Mouse (Mus musculus): ENCODE results near the gene Ralgapa2. TPM values are rescaled to one million over a fixed set of nuclear protein-coding genes. Genes with fewer than 3 reads are reported as not detected.

Ralgapa2 gene
- total and polyA plus RNA-seq, 3 experiments, result 9.2 to 9.6 TPM; not detected in 1

DNA sequence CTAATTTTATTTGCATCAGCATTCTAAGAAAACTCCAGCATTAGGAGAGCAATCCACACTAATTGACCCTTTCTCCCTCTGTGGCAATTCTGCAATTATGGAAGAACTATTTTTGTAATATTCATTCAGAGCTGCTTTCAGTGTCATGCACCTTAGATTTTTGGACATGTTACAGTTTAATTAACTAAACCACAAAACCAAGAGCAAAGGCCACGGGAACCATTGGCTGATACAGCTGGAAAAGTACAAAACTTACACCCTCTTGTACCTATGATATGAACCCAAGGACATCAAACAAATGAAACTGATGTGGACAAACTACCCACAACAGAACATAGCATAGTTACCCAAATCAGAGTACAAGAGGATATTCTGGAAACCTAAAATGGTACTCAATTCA, 182.0 kb downstream of the Ralgapa2 start:
- no peak overlapping the region for H3K4me3 ChIP-seq (ENCODE audit: control insufficient read depth in 1 of 2, insufficient read depth in 1 of 2, low read depth in 2 of 2, low read length in 2 of 2)
- H3K4me1 ChIP-seq (ENCODE audit: control insufficient read depth in 1 of 2, insufficient read depth in 2 of 2, low read length in 2 of 2), result no peaks in the 10 kb centered on the region
- H3K79me2 ChIP-seq (ENCODE audit: control insufficient read depth, insufficient read depth, low read length, poor library complexity), result no peaks in the 10 kb centered on the region
- H3K27ac ChIP-seq (ENCODE audit: control insufficient read depth, low read depth, low read length), result no peak overlapping the region
- no peak for DNase-seq (ENCODE audit: low read depth, low spot score)
- TF ChIP-seq KAT2A (conservative IDR thresholded peaks at IDR 0.05; ENCODE audit: low read depth, low read length) (no peak), MEF2A (IDR thresholded peaks at IDR 0.05; ENCODE audit: extremely low read depth, insufficient replicate concordance, low read depth, low read length, poor library complexity, severe bottlenecking) (no peak), POLR2AphosphoS5 (IDR thresholded peaks at IDR 0.05; ENCODE audit: borderline replicate concordance, low read depth, low read length) (no peak), RCOR1 (IDR thresholded peaks at IDR 0.05; ENCODE audit: low read depth, low read length) (no peak), MXI1 (IDR thresholded peaks at IDR 0.05; ENCODE audit: low read depth, low read length) (no peak), TBP (IDR thresholded peaks at IDR 0.05; ENCODE audit: low read depth, low read length) (no peak), GATA1 (IDR thresholded peaks at IDR 0.05; ENCODE audit: low read depth, low read length) (no peak), NRF1 (IDR thresholded peaks at IDR 0.05; ENCODE audit: insufficient read depth, low read depth, low read length, poor library complexity, severe bottlenecking) (no peak), BHLHE40 (IDR thresholded peaks at IDR 0.05; ENCODE audit: borderline replicate concordance, low read depth, low read length) (no peak), GABPA (IDR thresholded peaks at IDR 0.05; ENCODE audit: low read depth, low read length) (no peak), ZNF384 (IDR thresholded peaks at IDR 0.05; ENCODE audit: low read depth, low read length) (no peak), USF1 (IDR thresholded peaks at IDR 0.05; ENCODE audit: low read depth, low read length) (no peak), MAFK (IDR thresholded peaks at IDR 0.05; ENCODE audit: borderline replicate concordance, low read depth, low read length) (no peak), POLR2A (IDR thresholded peaks at IDR 0.05; ENCODE audit: control insufficient read depth in 1 of 2, insufficient read depth in 1 of 2, low read depth in 1 of 2, low read length in 2 of 2, poor library complexity in 1 of 2) (no peak), ZC3H11A (IDR thresholded peaks at IDR 0.05; ENCODE audit: low read depth, low read length) (no peak), TCF12 (IDR thresholded peaks at IDR 0.05; ENCODE audit: low read depth, low read length) (no peak), CHD1 (IDR thresholded peaks at IDR 0.05; ENCODE audit: low read depth, low read length) (no peak), MAZ (IDR thresholded peaks at IDR 0.05; ENCODE audit: low read depth, low read length) (no peak)
- no peaks in the 10 kb centered on the region for H3K36me3 ChIP-seq (ENCODE audit: control insufficient read depth in 1 of 2, insufficient read depth in 2 of 2, low read length in 2 of 2)
- no peaks in the 10 kb centered on the region for H3K27me3 ChIP-seq (ENCODE audit: control insufficient read depth in 1 of 2, insufficient read depth in 2 of 2, low read length in 2 of 2)
- H3K9ac ChIP-seq (ENCODE audit: control insufficient read depth, low read depth, low read length, poor library complexity, severe bottlenecking), result no peak overlapping the region
- H3K9me3 ChIP-seq (replicated peaks; ENCODE audit: insufficient read depth, low read length), result no peaks in the 10 kb centered on the region

DNA sequence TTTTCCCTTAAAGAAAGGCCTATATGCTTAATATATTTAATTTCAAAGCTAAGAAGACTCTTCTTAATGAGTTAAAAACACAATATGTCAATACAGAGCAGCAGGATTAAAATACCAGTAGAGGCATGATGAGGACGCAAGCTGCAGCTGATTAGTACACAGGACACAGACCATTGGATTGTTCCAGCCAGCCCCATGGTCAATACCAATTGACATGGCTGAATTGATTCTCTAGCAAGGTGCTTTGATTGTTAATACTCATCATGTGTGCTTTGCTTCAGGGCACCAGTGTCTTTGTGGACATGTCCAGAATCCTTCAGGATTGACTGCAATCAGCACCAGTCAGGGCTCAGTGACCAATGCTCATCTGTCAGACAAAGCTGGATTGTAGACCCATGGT, 185.5 kb downstream of the Ralgapa2 start:
- no peaks in the 10 kb centered on the region for H3K79me2 ChIP-seq (ENCODE audit: control insufficient read depth, insufficient read depth, low read length, poor library complexity)
- H3K9me3 ChIP-seq (replicated peaks; ENCODE audit: insufficient read depth, low read length), result no peaks in the 10 kb centered on the region
- peaks cover 0 to 12% of the 10 kb centered on the region in 2 experiments; a peak in 2 of 4 replicates for H3K36me3 ChIP-seq (ENCODE audit: control insufficient read depth in 1 of 2, insufficient read depth in 2 of 2, low read length in 2 of 2)
- no peak overlapping the region for H3K9ac ChIP-seq (ENCODE audit: control insufficient read depth, low read depth, low read length, poor library complexity, severe bottlenecking)
- TF ChIP-seq NELFE (IDR thresholded peaks at IDR 0.05; ENCODE audit: low read depth, low read length) (no peak), MXI1 (IDR thresholded peaks at IDR 0.05; ENCODE audit: low read depth, low read length) (no peak), GABPA (IDR thresholded peaks at IDR 0.05; ENCODE audit: low read depth, low read length) (no peak), MAZ (IDR thresholded peaks at IDR 0.05; ENCODE audit: low read depth, low read length) (no peak), SMC3 (IDR thresholded peaks at IDR 0.05; ENCODE audit: low read depth, low read length) (no peak), EP300 (IDR thresholded peaks at IDR 0.05; ENCODE audit: low read depth in 1 of 2, low read length in 2 of 2) (no peak), MYC (IDR thresholded peaks at IDR 0.05; ENCODE audit: low read depth, low read length) (no peak), RCOR1 (IDR thresholded peaks at IDR 0.05; ENCODE audit: low read depth, low read length) (no peak), ZKSCAN1 (IDR thresholded peaks at IDR 0.05; ENCODE audit: low read depth, low read length) (no peak), TBP (IDR thresholded peaks at IDR 0.05; ENCODE audit: low read depth, low read length) (no peak), MYB (IDR thresholded peaks at IDR 0.05; ENCODE audit: low read depth, low read length) (no peak), GATA1 (IDR thresholded peaks at IDR 0.05; ENCODE audit: low read depth, low read length) (no peak), MAFK (IDR thresholded peaks at IDR 0.05; ENCODE audit: borderline replicate concordance, low read depth, low read length) (no peak), JUND (IDR thresholded peaks at IDR 0.05; ENCODE audit: low read depth, low read length) (no peak), MAX (IDR thresholded peaks at IDR 0.05; ENCODE audit: low read length) (no peak), ZNF384 (IDR thresholded peaks at IDR 0.05; ENCODE audit: low read depth, low read length) (no peak), CHD2 (IDR thresholded peaks at IDR 0.05; ENCODE audit: low read length) (no peak), ELF1 (IDR thresholded peaks at IDR 0.05; ENCODE audit: low read depth, low read length) (no peak), BHLHE40 (IDR thresholded peaks at IDR 0.05; ENCODE audit: borderline replicate concordance, low read depth, low read length) (no peak)
- no peak overlapping the region for H3K27ac ChIP-seq (ENCODE audit: control insufficient read depth, low read depth, low read length)
- no peak overlapping the region for H3K4me3 ChIP-seq (ENCODE audit: control insufficient read depth in 1 of 2, insufficient read depth in 1 of 2, low read depth in 2 of 2, low read length in 2 of 2)
- H3K27me3 ChIP-seq (ENCODE audit: control insufficient read depth in 1 of 2, insufficient read depth in 2 of 2, low read length in 2 of 2), result no peaks in the 10 kb centered on the region
- peaks cover 0 to 3% of the 10 kb centered on the region in 2 experiments; a peak in 2 of 4 replicates for H3K4me1 ChIP-seq (ENCODE audit: control insufficient read depth in 1 of 2, insufficient read depth in 2 of 2, low read length in 2 of 2)
- no peak for DNase-seq (ENCODE audit: low read depth, low spot score)
